Mouse (Mus musculus) left cerebral cortex, adult 8-10 months (tissue): ENCODE measurements around the gene Frrs1. TPM values are rescaled to one million over a fixed set of nuclear protein-coding genes. Genes with fewer than 3 reads are reported as not detected.
"Not testable (repeated sequence)": the region's sequence is repeated elsewhere in the genome, so short reads cannot be mapped to it uniquely, and the experiment has no call there.

ENCODE experiments used
- DNase-seq, 2 experiments: peaks; one replicate each; pipeline ENCODE4 v3.0.0; 2022; ENCODE audit warnings: low spot score in 2 of 2
- total RNA-seq, 4 experiments: library from RNA; stranded (reverse); gene quantifications; 2 replicates each; pipeline ENCODE4 v1.2.4; 2022

Frrs1 gene
- total RNA-seq = 1 to 10 TPM in 3 of 4 experiments, under 1 TPM in 1; 0.48 to 3.6 (median 1.5) TPM

- DNase-seq = no peak
Observed at GRCm38 (mm10) chr3:116858941-116859685, at the start of gene Frrs1. Gene Frrs1, plus strand, starts transcription at chr3:116859464.

DNA sequence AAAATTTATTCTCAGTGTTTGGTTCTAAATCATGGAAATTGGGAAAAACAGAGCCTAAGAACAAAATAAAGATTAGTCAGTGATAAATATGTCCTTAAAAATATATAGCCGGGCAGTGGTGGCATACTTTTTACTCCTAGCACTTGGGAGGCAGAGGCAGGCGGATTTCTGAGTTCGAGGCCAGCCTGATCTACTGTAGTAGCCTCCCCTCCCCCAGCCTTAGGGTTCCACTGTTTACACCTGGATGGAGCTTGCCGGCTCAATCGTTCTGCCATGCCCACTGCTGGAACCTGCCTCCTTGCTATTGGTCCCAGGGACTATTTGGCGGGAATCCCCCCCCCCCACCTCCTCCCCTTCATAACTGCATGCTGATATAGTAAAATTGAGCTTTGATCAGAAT, 48.9 kb upstream of the Frrs1 start:
- DNase-seq = not testable (repeated sequence)

DNA sequence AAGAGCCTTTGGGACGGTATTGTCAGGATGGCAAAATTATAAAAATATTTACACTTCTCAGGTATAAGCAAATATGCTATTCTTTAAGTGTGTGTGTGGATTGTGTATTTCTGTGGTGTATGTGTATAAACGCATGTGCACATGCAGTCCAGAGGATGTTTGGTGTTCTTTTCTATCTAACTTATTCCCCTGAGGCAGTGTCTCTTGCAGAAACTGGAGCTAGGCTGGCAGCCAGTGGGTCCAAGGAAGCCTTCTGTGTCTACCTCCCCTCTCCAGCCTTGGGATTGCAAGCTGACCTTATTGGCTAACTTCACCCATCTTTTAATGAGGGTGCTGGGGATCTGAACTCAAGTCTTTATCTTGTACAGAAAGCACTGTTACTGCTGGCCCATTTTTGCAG, 46.3 kb upstream of the Frrs1 start:
- DNase-seq = no peak

DNA sequence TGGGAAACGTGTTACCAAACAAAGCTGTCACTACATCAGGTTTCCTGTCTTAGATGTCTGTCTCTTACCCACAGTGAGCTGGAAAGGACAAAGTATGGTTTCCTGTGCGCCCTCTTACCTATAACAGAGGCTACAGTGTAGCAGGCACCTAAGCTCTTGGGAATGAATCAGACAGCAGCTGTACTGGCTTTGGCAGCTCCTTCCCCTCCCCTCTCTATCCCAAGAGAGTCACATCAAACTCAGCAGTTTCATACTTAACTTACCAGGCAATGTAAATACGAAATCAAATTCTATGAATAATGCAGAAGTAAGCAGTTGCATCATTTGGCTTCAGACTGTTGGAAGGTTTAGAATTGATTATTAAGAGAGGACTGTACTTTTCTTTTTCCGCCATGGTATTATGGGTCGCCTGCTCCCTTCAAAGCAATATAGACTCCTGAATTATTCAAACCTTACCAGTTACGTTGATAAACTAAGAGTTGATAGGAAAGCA, 43.9 kb upstream of the Frrs1 start:
- no peak for DNase-seq

- DNase-seq = no peak
Observed at GRCm38 (mm10) chr3:116815916-116816315, 43.3 kb upstream of the Frrs1 start.

DNA sequence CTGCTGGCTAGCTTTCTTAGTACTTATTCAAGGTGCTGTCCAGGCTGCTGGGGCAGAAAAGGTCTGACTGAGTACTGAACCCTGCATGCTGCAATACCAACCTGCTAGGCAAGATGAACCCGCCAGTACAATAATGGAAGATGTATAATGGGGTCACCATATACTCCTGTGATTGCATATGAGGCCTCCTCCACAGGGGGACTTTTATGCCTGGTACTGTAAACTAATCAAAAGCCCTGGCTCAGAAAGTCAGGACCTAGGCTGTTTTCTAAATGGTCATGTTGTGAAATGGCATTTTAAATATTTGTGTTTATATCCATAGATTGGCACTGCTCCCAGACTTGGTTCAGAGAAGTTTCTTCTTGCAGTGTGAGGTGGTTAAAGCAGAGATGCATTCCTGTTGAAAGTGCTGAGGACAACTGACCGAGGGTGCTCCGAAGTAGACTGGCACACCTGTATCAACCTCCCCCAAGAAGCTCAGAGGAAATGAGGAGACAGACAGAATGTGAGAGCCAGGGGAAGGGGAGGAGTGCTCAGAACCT, 42.5 kb upstream of the Frrs1 start:
- no peak for DNase-seq

GRCm38 (mm10) chr3:116817231-116817630, 42.0 kb upstream of the Frrs1 start:
- no peak for DNase-seq

DNA sequence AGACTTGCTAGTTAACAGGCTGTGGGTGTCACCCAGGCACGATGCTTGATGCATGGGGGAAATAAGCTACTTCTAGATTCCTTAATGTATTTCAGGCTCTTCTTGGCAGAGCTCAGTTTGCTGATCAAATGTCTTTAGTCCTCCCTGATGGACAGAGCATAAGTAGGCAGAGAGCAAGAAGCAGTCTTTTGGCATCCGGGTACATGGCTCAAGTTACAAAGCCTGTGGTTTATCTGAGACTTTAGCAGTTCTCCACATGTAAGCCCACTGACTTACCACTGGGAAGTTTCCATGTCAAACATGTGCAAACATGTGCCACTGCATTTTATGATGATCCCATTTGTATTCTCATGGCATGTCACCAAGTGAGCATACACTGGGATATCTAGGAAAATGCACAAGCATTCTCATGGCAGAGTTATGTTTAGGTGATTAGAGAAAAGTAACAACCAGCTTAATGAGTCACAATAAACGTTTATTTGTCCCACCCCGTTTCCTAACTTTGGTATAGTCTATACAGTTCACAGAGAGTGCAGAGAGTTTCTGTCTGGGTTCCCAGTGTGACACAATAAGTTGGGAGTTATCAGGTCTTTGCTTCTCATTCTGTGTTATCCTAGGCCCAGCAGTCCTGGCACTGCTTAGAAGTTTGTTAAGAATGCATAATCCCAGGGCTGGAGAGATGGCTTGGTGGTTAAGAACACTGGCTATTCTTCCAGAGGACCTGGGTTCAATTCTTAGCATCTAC, 32.6 kb upstream of the Frrs1 start:
- DNase-seq = no peak

DNA sequence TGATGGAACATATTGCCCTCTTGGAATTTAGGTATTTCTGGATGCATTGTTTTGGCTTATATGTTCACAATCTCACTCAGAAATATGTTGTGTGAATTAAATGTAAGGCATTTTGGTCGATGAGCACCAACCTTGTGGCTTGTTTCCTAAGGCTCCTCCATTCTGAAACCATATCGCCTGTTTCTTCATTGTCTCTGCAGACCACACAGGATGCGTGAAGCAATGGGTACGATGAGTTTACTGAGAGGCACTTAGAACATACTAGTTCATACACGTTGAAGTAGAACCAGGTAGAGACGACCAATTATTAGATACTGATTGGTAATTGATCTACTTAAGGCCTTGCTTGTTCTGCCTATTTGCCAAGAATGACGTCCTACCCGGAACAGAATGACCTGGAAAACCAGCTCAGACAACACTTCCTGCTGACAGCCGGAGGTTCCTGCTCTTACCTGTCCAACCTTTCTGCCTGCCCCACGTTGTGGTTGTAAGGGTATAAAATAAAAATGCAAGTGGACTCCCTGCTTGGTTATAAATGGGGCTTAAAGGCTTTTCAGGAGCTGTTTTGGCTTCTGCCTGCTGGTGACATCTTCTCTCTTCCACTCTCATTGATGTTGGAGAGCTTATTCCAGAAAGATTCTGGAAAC, 29.9 kb upstream of the Frrs1 start:
- DNase-seq = no peak

DNA sequence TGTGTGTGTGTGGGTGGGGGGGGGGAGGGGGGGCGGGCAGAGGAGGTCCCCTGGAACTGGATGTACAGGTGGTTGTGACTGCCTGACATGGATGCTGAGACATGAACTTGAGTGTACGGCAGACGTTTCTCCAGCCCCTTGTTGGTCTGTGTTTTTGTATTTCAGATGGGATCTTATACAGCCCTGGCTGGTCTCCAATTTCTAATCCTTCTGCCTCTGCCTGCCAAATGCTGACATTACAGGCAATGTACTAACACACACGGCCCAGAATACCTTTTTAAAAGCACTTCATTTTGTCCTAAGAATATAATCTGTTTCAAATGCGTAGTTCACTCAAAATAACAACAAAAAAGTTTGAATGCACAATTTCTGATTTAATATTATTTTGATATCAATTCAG, 27.9 kb upstream of the Frrs1 start:
- DNase-seq = no peak

DNA sequence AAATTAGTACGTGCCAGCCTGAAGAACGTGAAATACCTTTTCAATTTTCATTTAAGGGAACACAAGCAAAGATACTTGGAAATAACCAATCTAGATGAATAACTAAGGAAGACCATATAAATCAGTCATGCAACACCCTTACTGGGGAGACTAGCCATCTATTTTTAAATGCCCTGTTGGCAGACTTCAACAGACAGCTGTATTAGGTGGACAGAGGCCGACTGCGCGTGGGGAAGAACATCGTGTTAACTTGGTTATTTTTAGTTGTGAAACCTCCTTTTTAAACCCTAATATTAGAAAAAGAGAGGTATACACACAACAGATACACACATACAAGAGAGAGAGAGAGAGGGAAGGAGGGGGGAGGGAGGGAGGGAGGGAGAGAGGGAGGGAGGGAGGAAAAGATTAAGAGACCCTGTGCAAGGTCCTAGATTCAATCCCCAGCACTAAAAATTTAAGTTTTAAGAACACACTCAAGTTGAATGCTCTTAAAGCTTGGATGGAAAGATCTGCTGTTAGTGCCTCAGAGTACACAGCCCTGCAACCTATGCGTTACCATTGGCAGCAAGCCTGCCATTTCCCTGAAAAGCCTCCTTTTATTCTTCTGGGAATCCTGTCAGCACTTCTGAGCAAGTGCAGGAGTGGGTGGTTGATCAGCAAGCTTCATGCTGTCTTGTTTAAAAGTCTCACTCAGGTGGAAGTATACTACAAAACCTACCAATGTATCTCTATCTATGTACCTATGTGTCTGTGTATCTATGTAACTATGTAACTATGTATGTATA, 26.5 kb upstream of the Frrs1 start:
- DNase-seq = no peak

GRCm38 (mm10) chr3:116833491-116833890, 25.8 kb upstream of the Frrs1 start:
- DNase-seq = no peak

DNA sequence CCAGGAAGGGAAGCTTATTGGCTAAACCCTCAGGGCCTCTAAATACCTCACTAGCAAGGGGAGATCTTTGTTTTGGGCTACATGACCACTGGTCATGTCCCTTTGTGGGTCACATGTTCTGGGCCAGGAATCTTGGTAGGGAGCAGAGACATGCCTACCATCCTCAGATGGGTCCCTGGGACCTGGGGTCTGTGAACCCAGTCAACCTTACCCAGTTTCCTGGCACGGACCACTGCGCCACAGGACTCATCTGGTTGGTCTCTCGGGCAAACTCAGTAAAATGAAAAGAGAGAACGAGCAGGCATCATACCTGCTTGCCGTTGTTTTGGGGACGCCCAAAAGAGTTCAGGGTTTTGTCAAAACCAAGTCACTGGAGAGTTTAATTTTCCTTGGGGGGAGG, 25.0 kb upstream of the Frrs1 start:
- no peak for DNase-seq

DNA sequence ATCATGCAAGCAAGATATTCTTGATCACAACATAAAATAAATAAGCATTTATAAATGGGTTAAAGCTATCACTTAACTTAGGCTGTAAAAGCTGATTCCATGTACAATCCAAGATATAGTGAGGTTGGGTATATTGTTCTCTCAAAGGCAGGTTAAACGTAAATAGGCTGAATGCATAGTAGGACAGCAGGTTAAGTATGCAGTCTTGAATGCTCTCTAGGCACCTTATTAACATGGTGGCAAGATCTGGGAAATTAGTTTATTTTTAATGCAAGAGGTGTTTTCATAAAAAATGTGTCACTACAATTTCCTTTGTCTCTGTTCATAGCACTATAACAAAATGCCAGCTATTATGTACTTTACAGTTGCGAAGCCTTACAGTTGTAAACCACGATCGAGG, 23.9 kb upstream of the Frrs1 start:
- DNase-seq = no peak

GRCm38 (mm10) chr3:116835770-116836680, 23.2 kb upstream of the Frrs1 start:
- DNase-seq = peak; percentile 72 to 77

GRCm38 (mm10) chr3:116836681-116837475, 22.4 kb upstream of the Frrs1 start:
- no peak for DNase-seq

- no peak for DNase-seq
Observed at GRCm38 (mm10) chr3:116841311-116841710, 18.0 kb upstream of the Frrs1 start.

DNA sequence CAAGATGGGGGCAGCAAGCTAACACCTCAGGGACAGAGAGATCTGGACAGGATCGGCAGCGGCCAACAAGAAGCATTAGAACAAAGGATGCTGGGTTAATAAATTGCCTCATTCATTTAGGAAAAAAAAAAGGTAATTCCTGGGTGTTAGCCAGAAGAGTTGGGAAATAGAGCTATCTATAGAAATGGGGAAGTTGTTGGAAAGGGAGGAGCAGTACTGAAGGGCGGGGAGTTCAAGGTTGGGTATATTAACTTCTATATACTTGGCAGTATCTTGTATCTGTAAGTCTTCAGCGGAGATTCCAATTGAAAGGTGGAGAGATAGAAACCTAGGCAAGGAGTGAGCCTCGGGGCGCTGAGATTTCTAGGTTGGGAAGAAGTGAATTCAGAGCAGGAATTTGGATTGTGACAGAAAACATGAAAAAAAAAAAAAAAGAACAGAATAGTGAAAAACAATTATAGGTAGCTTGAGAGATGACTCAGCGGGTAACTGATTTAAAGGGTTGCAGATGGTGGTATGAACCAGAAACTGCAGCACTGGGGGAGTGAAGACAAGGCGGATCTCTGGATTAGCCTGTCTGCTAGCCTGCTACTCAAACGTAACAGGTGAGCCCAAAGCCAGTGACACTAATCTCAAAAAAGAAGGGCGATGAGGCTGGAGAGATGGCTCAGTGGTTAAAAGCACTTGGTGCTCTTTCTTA, 14.2 kb upstream of the Frrs1 start:
- DNase-seq = no peak

- DNase-seq = no peak
Observed at GRCm38 (mm10) chr3:116846084-116846483, 13.2 kb upstream of the Frrs1 start.
